Mouse (Mus musculus) gastrocnemius, adult 2 months (tissue): ENCODE data around the gene Tnfrsf9. TPM values are rescaled to one million over a fixed set of nuclear protein-coding genes. Genes with fewer than 3 reads are reported as not detected.
"Not testable (repeated sequence)": the region's sequence is repeated elsewhere in the genome, so short reads cannot be mapped to it uniquely, and the experiment has no call there.

Experiments
- DNase-seq: peaks from one replicate; pipeline ENCODE4 v3.0.0; 2022
- H3K27ac ChIP-seq: fragments of 200-600 bp; 2 replicates; pipeline ENCODE4 v1.8.1; 2022; ENCODE audit warnings: mild to moderate bottlenecking
- H3K4me3 ChIP-seq: fragments of 200-600 bp; 2 replicates; pipeline ENCODE4 v1.8.1; 2022; ENCODE audit warnings: mild to moderate bottlenecking, moderate library complexity
- CTCF ChIP-seq: fragments of 200-600 bp; IDR thresholded peaks from 2 replicates; pipeline ENCODE4 v1.8.1; 2022; ENCODE audit warnings: antibody characterized with exemption, mild to moderate bottlenecking, moderate library complexity
- intact Hi-C: fragments of 180-260 bp; cut with DNase I; formaldehyde crosslinking; loops from one replicate; pipeline ENCODE4 v1.15.1; 2025
- total RNA-seq, 2 experiments: library from RNA; stranded (reverse); gene quantifications; 2 replicates each; pipeline ENCODE4 v1.2.3; 2021

Tnfrsf9 gene
- total RNA-seq, 2 experiments from 2014 or later: 0.20 TPM; not detected in 1

- no peak for TF ChIP-seq CTCF
- DNase-seq: no peak
- intact Hi-C loops: loop anchor here (10.0 kb wide), 1 partner anchor 416 kb away; no protein-coding TSS in a partner anchor
- Histone ChIP-seq H3K27ac (peak overlapping the region; percentile 96), H3K4me3 (peak overlapping the region; percentile 66)
These were observed 13.9 kb upstream of the Tnfrsf9 start for GRCm38 (mm10) chr4:150900486-150900885.

- DNase-seq: peak; percentile 89
- peak overlapping the region; percentile 96 for H3K27ac ChIP-seq
- intact Hi-C loops: loop anchor here (1.0 to 10.0 kb wide), 2 partner anchors 245 to 417 kb away; no protein-coding TSS in a partner anchor
- peak; percentile 95 for TF ChIP-seq CTCF
- H3K4me3 ChIP-seq: peak overlapping the region; percentile 66
These were observed 12.7 kb upstream of the Tnfrsf9 start for GRCm38 (mm10) chr4:150901651-150902050.

GRCm38 (mm10) chr4:150902062-150902461 lies 12.3 kb upstream of the Tnfrsf9 start:
- Histone ChIP-seq H3K4me3 (peak overlapping the region; percentile 66), H3K27ac (peak overlapping the region; percentile 96)
- intact Hi-C loops: loop anchor here (10.0 kb wide), 1 partner anchor 417 kb away; no protein-coding TSS in a partner anchor
- DNase-seq: peak; percentile 89
- no peak for TF ChIP-seq CTCF

GRCm38 (mm10) chr4:150903091-150903742 lies 11.1 kb upstream of the Tnfrsf9 start:
- DNase-seq: peak; percentile 89
- H3K27ac ChIP-seq: peak overlapping the region; percentile 96
- H3K4me3 ChIP-seq: peak overlapping the region; percentile 59
- no peak for TF ChIP-seq CTCF
- intact Hi-C loops: loop anchor here (10.0 kb wide), 1 partner anchor 418 kb away; no protein-coding TSS in a partner anchor

- peak; percentile 77 for DNase-seq
- TF ChIP-seq CTCF: no peak
- intact Hi-C loops: loop anchor here (10.0 kb wide), 1 partner anchor 422 kb away; no protein-coding TSS in a partner anchor
- Histone ChIP-seq H3K4me3 (peak overlapping the region; percentile 93), H3K27ac (peak overlapping the region; percentile 93)
These were observed 7.3 kb upstream of the Tnfrsf9 start for GRCm38 (mm10) chr4:150907099-150907498.

GRCm38 (mm10) chr4:150908512-150908911 lies 5.8 kb upstream of the Tnfrsf9 start:
- H3K4me3 ChIP-seq: peak overlapping the region; percentile 93
- intact Hi-C loops: loop anchor here (10.0 kb wide), 1 partner anchor 424 kb away; no protein-coding TSS in a partner anchor
- DNase-seq: not testable (repeated sequence)
- peak; percentile 28 for TF ChIP-seq CTCF
- peak overlapping the region; percentile 93 for H3K27ac ChIP-seq

GRCm38 (mm10) chr4:150909451-150910156 lies 4.8 kb upstream of the Tnfrsf9 start:
- peak overlapping the region; percentile 93 for H3K27ac ChIP-seq
- DNase-seq: peak; percentile 99
- peak overlapping the region; percentile 93 for H3K4me3 ChIP-seq
- intact Hi-C loops: loop anchor here (10.0 kb wide), 1 partner anchor 425 kb away; no protein-coding TSS in a partner anchor
- peak; percentile 29 for TF ChIP-seq CTCF

- DNase-seq: peak; percentile 46
- Histone ChIP-seq H3K4me3 (peak overlapping the region; percentile 93), H3K27ac (peak overlapping the region; percentile 93)
- TF ChIP-seq CTCF: no peak; the same call in 1 of the 2 replicates
- intact Hi-C loops: no loop called here
These were observed 4.0 kb upstream of the Tnfrsf9 start for GRCm38 (mm10) chr4:150910164-150910951.

GRCm38 (mm10) chr4:150913743-150914142 lies 619 bp upstream of the Tnfrsf9 start:
- TF ChIP-seq CTCF: no peak

GRCm38 (mm10) chr4:150915181-150915906 lies 982 bp downstream of the Tnfrsf9 start:
- no peak for TF ChIP-seq CTCF
- Histone ChIP-seq H3K27ac (peak overlapping the region; percentile 98), H3K4me3 (peak overlapping the region; percentile 97)
- intact Hi-C loops: no loop called here
- no peak for DNase-seq

More at GRCm38 (mm10) chr4:150913743-150914142, 619 bp upstream of the Tnfrsf9 start:
- Histone ChIP-seq H3K27ac (peak overlapping the region; percentile 98), H3K4me3 (peak overlapping the region; percentile 97)
- DNase-seq: no peak
- intact Hi-C loops: no loop called here

- Histone ChIP-seq H3K27ac (no peak overlapping the region), H3K4me3 (no peak overlapping the region)
- no peak for DNase-seq
- intact Hi-C loops: no loop called here
- no peak for TF ChIP-seq CTCF
These were observed 3.1 kb downstream of the Tnfrsf9 start for GRCm38 (mm10) chr4:150917336-150918027.
